Mouse (Mus musculus): ENCODE results near the gene Pou3f3. TPM values are rescaled to one million over a fixed set of nuclear protein-coding genes. Genes with fewer than 3 reads are reported as not detected.

Pou3f3 gene
- total RNA-seq, 2 experiments from 2014 or later, result not detected

DNA sequence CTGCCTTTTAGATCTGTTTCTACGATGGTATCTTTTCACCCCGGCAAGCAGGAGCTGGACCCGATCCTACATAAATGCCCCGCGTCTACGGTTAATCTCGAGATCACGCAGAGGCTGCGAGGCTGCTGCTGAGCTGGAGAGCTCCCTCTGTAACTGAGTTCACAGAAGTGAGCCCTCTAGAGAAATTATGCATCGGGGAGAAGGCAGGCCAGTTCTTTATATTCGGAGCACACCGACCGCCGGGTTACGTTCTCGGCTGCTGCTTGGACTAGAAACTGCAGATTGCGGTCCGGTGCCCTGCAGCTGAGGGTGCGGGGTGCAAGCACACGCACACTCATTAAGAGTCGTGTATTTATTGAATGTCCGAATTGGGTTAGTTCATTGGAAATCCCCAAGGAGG, 1.7 kb upstream of the Pou3f3 start:
- intact Hi-C loops (cut with DNase I), result loop anchor here (5.0 to 10.0 kb wide), 3 partner anchors 439 to 1539 kb away; no protein-coding TSS in a partner anchor
- DNase-seq, result no peak

DNA sequence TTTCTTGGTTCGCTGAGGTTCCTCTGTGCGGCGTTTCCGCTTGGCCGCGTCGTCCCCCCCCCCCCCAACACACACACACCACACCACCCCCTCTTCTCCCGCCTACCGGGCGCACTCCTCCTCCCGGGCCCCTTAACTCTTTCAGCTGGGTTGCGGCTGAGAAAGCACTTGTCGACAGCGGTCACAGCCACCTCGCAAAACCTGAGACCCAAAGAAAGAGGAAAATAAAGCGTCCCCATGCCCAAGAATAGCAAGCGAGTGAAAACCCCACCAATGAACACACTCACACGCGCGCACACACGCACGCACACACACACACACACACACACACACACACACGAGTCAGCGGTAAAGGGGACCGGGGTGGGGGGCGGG, 1.3 kb upstream of the Pou3f3 start:
- intact Hi-C loops (cut with DNase I), result loop anchor here (5.0 to 10.0 kb wide), 3 partner anchors 439 to 1539 kb away; no protein-coding TSS in a partner anchor

DNA sequence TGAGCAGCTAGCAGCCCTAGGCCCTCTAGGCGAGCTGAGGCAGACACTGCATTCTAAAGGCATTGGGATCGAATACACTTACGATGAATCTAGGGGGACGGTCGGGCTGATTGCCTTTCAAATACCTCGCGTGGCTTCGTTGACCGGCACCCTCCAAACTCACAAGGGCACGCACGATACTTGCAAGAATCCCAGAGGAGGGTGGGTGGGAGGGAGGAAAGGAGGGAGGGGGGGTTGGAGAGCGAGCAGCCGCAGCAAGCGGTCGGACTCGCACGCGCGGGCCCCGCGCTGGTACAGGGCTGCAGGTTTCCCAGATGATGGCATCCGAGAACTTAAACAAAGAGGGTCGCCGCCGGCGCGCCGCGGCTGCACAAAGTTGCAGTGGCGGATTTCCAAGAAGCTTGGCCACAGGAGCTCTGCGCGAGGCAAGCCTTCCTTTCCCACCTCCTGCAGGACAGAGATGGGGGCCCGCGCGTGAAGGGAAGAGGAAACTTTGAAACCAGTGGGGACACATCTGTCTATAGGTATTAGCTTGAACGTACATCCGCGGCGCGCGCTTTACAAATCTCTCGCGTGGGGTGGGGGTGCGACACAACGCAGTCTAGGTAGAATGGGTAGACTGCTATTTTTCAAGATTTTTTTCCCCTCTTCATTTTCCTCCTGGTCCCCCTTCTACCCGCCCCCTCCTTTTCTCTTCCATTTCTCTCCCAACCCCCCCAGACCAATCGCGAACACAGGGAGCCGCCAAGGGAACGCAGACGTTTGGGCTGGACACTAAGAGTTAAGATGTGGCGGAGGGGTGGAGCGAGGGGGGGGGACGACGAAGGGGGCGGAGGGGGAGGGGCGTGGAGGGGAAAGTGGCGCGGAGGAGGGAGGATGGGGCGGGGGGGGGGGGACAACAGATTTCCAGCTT, 647 bp upstream of the Pou3f3 start:
- DNase-seq, result no peak
- intact Hi-C loops (cut with DNase I), result loop anchor here (5.0 to 10.0 kb wide), 3 partner anchors 440 to 1540 kb away; no protein-coding TSS in a partner anchor

More for the DNA sequence above, 1.3 kb upstream of the Pou3f3 start:
- no peak for DNase-seq

DNA sequence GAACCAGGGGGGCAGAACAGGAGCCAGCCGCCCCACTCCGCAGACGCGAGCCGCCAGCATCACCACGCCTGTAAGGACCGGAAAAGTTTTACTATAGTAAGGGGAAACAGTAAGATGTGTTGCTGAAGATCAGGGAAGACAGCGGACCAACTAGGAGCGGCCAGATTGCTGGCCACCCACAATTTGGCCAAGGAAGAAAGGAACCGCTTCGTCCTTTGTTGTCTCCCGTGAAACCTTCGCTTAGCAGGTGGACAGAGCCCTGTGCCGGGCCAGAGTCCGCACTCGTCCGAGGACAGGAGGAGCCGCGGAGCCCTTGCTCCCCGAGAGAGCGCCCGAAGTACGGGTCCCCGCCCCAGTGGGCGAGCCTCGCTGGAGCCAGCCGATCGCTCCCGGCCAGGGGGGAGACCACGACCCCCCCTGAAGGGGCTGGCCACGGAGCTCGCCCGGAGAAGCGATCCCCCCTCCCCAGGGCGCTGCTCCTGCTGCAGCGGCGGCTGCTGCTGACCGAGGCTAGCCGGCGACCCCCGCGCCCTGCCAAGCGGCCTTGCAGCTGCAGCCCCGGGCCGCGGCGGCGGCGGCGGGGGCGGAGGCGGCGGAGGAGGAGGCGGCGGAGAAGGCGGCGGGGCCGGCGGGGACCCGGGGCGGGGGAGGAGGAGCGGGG, 933 bp downstream of the Pou3f3 start:
- no peak for DNase-seq
- intact Hi-C loops (cut with DNase I), result loop anchor here (10.0 kb wide), 2 partner anchors 442 to 1542 kb away; no protein-coding TSS in a partner anchor

DNA sequence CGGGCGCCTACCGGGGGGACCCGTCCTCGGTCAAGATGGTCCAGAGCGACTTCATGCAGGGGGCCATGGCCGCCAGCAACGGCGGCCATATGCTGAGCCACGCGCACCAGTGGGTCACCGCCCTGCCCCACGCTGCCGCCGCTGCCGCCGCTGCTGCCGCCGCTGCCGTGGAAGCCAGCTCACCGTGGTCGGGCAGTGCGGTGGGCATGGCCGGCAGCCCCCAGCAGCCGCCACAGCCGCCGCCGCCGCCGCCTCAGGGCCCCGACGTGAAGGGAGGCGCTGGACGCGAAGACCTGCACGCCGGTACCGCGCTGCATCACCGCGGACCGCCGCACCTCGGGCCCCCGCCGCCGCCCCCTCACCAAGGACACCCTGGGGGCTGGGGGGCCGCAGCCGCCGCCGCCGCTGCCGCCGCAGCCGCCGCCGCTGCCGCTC, 1.8 kb downstream of the Pou3f3 start:
- intact Hi-C loops (cut with DNase I), result loop anchor here (10.0 kb wide), 2 partner anchors 443 to 1543 kb away; no protein-coding TSS in a partner anchor
- no peak for DNase-seq

DNA sequence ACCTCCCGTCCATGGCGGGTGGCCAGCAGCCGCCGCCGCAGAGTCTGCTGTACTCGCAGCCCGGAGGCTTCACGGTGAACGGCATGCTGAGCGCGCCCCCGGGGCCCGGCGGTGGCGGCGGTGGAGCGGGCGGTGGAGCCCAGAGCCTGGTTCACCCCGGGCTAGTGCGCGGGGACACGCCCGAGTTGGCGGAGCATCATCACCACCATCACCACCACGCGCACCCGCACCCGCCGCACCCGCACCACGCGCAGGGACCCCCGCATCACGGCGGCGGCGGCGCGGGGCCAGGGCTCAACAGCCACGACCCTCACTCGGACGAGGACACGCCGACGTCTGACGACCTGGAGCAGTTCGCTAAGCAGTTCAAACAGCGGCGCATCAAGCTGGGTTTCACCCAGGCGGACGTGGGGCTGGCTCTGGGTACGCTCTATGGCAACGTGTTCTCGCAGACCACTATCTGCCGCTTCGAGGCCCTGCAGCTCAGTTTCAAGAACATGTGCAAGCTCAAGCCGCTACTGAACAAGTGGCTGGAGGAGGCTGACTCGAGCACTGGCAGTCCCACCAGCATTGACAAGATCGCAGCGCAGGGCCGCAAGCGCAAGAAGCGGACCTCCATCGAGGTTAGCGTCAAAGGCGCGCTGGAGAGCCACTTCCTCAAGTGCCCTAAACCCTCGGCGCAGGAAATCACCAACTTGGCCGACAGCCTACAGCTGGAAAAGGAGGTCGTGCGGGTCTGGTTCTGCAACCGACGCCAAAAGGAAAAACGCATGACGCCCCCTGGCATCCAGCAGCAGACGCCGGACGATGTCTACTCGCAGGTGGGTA, 2.4 kb downstream of the Pou3f3 start:
- intact Hi-C loops (cut with DNase I), result loop anchor here (10.0 kb wide), 2 partner anchors 443 to 1543 kb away; no protein-coding TSS in a partner anchor
- DNase-seq, result peak in 1 of 2 experiments; percentile 18

DNA sequence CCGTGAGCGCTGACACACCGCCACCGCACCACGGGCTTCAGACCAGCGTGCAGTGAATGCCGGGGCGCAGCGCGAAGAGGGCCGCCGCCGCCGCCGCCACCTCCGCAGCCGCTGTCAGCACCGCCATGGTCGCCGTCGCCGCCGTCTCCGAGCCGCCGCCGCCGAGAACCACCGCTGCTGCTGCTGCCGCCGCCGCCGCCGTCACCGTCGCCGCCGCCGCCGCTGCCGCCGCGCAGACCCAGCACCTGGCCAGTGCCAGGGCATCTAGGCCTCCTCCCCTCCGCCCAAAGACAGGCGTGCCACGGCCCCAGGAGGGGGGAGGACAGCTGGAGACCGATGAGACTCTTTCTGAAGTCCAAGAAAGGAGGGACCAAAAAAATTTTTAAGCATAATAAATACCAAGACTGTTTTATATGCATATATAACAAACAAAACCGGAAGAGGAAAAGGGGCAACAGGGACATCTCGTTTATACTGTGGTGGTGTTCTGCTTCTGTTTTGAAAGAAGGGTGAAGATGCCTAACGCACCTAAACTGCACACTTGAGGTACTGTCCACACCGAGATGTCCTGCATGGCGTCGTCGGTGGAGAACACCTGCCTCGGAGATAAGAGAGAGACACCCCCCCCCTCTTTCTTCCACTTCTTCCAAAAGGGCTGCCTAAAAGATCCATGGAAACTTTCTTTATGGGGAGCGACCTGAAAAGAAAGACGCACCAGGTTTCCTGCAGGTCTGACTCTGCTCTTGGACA, 3.2 kb downstream of the Pou3f3 start:
- intact Hi-C loops (cut with DNase I), result loop anchor here (10.0 kb wide), 2 partner anchors 444 to 1544 kb away; no protein-coding TSS in a partner anchor
- no peak for DNase-seq

DNA sequence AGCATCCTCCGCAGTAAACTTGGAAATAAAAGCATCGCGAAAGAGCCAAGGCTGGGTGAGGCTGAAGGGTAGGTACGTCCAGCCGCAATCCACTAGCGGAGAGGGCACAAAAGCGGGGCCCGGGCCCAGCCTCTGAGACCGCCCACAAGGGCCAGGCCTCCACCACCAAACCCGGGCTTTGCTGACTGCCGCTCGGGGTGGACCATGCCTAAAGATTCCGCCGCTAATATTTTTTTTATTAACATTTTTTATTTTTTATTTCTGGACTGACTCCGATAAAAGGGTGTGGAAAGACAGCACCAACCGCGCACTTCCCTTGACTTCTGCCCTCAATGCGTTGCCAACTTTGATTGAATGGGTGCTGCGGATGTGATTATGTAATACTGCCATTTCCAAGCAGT, 3.9 kb downstream of the Pou3f3 start:
- intact Hi-C loops (cut with DNase I), result loop anchor here (10.0 kb wide), 2 partner anchors 445 to 1545 kb away; no protein-coding TSS in a partner anchor
- no peak for DNase-seq

DNA sequence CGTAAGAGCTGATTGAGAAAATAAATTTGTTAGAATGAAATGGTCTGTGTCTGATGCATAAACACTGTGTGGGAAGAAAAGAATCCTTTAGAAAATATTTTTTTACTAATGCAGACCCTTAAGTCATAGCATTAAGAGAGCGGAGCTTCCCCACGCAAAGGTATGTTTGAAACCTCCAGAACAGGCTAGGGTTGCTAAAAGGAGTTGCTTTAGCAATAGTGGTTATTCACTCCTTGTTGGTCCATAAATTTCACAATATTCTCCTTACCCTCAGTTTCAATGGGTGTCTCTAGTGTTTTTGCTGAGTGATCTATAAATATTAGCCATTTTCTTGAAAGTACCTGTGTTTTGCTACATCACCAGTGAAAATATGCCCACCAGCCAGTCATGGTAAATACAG, 4.6 kb downstream of the Pou3f3 start:
- intact Hi-C loops (cut with DNase I), result no loop called here
- no peak for DNase-seq

DNA sequence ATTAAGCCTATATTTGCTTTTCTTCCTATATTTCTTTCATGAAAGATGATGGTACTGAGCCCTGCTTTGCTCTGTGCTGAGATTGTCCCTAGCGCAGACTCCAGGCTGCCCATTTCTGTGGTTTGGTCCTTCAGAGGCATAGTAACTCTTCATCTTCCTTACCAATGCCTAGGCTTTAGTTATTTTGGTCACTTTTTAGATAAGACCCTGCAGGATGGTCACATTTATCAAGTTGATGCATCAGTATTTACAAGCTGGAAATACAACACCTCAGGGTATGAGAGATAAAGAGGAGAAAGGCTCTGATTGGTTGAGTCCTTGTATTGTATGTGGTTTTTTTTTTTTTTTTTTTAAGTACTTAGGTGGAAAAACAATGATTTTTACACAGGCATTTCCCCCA, 5.2 kb downstream of the Pou3f3 start:
- DNase-seq, result no peak
- intact Hi-C loops (cut with DNase I), result no loop called here

DNA sequence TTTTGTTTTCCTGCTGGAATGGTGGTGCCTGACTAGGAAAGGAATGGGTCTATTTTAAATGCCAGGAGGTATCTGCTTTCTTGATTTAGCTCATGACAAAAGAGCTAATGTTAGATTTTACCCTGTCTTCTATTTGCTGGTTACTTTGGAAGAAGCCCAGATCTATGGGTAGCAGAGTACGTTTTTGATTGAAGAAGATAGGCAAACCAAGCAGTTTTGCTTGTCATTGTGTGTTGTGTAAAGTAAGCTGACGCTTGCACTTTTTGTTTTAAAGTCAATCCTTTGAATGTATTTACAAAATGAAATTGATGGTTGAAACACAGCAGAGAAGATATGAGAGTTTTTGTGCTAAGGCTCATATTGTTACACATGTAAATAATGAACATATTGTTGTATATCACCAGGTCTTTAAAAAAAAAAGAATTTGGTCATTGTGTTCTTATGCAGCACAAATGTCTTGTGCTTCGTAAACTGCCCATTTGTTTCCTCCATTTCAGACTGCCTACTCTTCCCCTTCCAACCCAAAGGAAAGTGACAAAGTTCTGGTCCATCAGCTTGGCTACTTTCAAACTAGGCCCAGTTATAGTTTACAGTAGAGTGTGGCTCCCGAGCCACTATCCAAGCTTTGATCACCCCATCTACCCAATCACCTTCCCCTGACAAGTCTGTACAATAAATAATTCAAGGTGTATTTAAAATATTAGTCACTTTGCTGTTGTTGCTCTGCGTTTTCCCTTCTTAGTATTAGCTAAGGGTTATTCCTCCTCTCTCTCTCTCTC, 6.5 kb downstream of the Pou3f3 start:
- DNase-seq, result no peak
- intact Hi-C loops (cut with DNase I), result no loop called here

DNA sequence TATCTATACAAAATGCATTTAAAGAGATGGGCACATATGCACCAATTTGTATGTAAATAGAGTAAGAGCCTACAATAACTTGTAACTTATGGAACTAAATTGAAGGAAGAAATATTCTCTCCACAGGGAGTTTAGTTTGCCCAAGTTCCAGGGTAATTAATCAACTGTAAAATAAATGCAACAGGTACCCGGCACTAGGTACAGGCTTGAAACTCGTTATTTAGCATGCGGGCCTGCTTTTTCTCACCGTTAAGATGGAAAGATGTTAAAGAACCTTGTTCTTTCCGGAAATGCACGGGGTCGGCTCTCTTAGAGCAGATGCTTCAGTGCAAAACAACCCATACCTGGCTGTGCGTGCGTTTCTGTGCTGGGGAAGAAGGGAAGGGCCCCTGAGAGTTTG, 7.4 kb downstream of the Pou3f3 start:
- intact Hi-C loops (cut with DNase I), result no loop called here
- DNase-seq, result no peak

DNA sequence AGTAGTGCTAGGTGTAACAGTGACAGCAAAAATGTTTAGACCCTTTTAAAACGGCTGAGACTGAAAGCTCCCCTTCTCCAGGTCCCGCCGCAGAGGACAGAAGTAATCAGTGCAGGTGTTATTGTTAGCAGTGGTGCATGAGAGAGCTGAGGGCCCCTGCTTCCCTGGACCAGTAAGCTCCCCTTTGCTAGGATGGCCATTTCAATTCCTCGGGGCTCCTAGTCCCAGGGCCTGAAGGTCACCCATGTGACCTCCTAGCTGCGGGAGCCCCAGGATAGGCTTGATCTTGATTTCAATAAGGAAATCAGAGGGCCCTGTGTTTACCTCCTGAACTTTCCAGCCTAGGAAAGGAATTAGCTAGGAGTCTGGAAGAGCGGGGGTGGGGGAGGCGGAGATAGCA, 7.9 kb downstream of the Pou3f3 start:
- no peak for DNase-seq
- intact Hi-C loops (cut with DNase I), result no loop called here

DNA sequence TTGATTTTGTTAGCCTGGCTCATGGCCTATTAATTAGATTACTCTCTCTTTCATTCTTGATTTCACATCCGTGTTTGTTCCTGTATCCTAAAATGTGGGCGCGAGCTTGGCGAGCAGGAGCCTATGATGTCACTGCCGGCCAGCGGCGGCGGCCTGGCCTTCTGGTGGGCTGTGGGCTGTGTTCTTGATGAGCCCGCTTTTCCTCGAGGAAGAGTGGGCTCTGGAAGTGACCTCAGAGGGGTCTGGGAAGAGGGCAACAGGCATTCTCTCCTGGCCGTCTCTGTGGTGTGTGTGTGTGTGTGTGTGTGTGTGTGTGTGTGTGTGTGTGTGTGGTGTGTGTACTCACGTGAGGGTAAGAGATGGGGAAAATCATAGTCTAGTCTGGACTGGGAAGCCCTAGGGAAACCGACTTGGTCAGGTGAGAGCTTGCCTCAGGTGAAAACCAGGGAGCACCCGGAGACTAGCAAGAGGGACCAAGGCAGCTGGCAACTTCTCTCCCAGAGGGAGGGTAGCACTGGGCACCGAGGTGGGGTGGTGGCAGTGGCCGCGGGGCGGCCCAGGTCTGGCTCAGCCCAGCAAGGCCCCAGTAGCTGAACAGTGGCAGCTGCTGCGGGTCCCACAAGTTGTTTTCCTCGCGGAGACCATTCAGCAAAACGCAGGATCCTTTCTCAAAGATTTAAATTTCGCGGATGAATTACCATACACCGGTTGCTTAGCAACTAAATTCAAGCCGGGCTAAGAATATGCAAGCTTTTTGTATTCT, 8.5 kb downstream of the Pou3f3 start:
- intact Hi-C loops (cut with DNase I), result no loop called here
- DNase-seq, result no peak

DNA sequence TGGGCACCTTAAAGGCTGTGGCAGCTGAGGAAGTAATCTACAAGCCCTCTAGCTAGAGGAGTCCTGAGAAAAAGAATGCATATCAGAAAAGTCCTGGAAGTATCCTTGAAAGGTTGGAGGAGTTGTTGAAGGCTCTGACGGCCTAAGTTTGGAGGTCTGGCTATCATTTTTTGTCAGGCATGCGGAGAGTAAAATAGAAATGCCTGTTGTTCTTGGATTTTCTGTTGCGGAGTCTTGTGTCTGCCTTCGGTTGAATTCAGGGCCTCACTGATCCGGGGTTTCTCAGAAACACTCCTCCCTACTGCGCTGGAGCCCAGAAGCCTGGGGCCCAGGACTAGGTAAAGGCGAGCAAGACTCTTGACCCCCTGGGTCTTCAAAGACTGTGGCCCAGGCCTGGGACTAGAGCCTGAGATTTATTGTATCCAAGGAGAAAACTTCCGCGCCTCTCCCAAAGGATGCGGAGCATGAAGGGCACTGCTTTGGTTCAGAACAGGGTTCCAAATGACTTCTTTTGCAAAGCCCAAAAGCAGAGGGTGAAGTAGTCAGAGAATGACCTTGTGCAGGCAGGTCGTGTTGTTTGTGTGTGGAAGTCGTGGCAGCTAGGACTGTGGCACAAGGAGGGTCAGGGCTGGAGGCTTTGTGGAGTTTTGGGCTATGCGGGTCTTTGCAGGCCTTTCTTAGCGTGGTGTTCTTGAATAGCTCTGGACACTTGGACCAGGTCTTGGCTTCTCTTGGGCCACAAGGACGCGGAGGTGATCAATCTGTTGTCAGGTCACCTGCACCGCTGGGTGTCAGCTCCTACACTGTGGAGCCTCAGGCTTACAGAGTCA, 9.6 kb downstream of the Pou3f3 start:
- DNase-seq, result no peak
- intact Hi-C loops (cut with DNase I), result no loop called here

DNA sequence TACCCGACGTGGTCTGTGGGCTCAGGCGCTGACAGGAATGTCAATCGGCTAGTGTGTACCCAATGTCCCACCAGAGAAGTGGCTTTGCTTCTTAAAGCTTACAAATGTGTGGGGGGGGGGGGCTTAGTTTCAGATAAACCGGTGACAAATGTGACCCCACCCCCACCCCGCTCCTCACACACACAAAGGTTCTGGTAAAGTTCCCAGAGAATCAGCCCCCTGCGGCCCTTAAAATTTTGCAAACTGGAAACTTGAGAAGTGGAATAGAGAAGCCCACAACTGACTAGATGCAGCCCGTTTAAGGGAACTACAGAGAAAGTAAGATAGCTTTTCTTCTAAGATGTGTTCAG, 10.2 kb downstream of the Pou3f3 start:
- intact Hi-C loops (cut with DNase I), result no loop called here
- DNase-seq, result no peak

DNA sequence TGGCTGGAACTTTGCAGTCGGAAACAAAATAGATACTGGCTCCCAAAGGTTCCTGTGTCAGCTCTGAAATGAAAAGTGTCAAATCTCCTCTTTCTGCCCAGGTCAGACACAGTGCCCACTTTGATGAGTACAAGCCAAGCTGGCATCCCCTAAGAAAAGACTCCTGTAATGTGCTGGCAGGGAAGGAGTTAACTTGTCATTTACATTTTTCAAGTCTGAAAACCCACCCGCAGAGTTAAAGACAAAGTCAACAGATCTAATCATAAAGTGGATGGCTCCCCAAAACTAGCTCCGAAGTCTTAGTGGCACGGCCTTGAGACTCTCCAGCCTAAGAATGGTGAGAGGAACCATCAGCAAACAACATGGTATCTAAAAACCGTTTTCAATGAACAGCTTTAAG, 11.6 kb downstream of the Pou3f3 start:
- DNase-seq, result no peak
- intact Hi-C loops (cut with DNase I), result no loop called here

All from heart, postnatal 14 days (tissue).